Mouse (Mus musculus) bone marrow, adult 2 months (tissue): ENCODE results near the gene Polr2g. TPM values are rescaled to one million over a fixed set of nuclear protein-coding genes. Genes with fewer than 3 reads are reported as not detected.

Experiments
- H3K27ac ChIP-seq: fragments of 200-500 bp; 2 replicates; pipeline ENCODE4 v1.5.1; 2012; ENCODE audit warnings: low read depth, mild to moderate bottlenecking, control low read depth, inconsistent platforms, low read length; ENCODE audit not compliant: control insufficient read depth, poor library complexity, insufficient read depth
- H3K4me1 ChIP-seq: fragments of 200-500 bp; 2 replicates; pipeline ENCODE4 v1.6.1; 2011; ENCODE audit warnings: low read length; ENCODE audit not compliant: control insufficient read depth, insufficient read depth
- H3K4me3 ChIP-seq: fragments of 200-500 bp; replicated peaks from 2 replicates; pipeline ENCODE3; 2011; ENCODE audit warnings: mild to moderate bottlenecking, low read depth, low read length, control low read depth; ENCODE audit not compliant: control insufficient read depth
- CTCF ChIP-seq: fragments of 200-500 bp; IDR thresholded peaks from 2 replicates; pipeline ENCODE4 v1.5.1; 2011; ENCODE audit warnings: low read length, control low read depth; ENCODE audit not compliant: control insufficient read depth, insufficient read depth
- POLR2A ChIP-seq: fragments of 200-500 bp; IDR thresholded peaks from 2 replicates; pipeline ENCODE4 v1.6.1; 2011; ENCODE audit warnings: low read depth, mild to moderate bottlenecking, control low read depth, low read length, borderline replicate concordance; ENCODE audit not compliant: control insufficient read depth
- WGBS: fragments of 180-500 bp; shearing (Covaris S2); methylation state at CpG from one replicate; pipeline ENCODE4 v1.1.7; 2018; 5-methylcytosine and 5-hydroxymethylcytosine counted together
- polyA plus RNA-seq: library from polyadenylated mRNA; stranded (reverse); fragments of >200 nt; gene quantifications from 2 replicates; pipeline ENCODE4 v1.2.4, GENCODE M21; 2011; ENCODE audit warnings: low replicate concordance; ENCODE audit not compliant: missing spikeins, insufficient read depth, insufficient read length

Polr2g gene
- polyA plus RNA-seq, 1 experiment = 61.1 TPM

DNA sequence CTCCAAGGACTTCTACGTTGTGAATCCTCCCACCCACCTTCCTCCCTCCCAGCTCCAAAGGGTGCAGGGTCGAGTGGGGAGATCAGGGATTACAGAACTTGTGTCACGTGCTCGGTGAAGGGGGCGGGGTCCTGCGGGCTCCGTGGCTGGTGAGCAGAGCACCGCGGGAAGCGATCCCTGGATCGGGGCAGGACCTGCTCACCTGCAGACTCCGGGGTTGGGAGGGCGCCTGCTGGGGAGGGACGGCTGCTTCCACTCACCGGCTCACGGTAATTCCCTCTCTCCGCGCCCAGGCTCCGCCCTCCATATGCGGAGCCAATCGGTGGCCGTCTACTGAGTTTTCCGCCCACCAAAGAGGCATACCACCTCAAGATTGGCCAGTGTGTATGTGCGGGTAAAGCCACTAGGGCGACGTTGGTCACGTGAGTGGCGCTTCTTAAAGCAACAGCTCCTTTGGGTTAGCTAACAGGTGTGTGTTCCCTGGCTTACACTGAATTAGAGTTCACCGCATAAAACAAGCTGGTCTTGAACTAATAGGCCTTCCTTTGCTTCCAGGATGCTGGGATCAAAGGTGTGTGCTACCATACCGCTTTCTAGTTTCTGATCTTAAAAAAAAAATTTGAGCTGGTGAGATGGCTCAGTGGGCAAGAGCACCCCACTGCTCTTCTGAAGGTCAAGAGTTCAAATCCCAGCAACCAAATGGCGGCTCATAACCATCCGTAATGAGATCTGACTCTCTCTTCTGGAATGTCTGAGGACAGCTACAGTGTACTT is 12.2 kb downstream of the Polr2g start, which contains the start of gene Taf6l:
Gene Taf6l, minus strand, starts transcription at position 410 of the 774 bp plus-strand sequence.
- Histone ChIP-seq H3K27ac (peak within 1 kb of the TSS; percentile 42), H3K4me1 (no peaks in the 10 kb centered on the region), H3K4me3 (peak within 1 kb of the TSS; percentile 93)
- WGBS = 1% methylated on average over 32 of the region's 32 CpGs
- TF ChIP-seq CTCF (no peak), POLR2A (peak; percentile 73; the same call in 1 of the 2 replicates)

DNA sequence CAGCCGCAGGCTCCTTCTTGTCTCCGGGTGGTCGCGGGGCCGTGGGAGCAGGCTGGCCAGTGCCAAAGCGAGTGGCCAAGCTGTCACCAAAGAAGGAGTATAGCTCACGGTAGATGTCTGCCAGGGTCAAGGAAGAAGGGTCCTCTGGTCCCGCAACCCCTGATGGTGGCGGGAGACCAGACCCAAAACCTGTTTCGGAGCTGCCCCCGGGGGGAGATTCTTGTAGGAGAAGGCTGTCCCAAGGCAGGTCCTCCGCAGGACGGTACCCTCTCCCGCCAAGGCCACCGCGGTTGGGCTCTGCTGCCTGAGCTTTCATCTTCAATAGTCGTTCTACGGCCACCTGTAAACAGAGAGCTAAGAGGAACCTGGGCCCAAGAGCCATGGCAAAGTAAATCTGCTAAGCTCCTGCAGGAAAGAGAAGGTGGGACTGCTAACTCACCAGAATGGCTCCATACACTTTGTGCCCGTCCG is 23.4 kb downstream of the Polr2g start:
- H3K4me3 ChIP-seq = peak overlapping the region; percentile 94
- WGBS = under 1% methylated on average over 20 of the region's 20 CpGs
- peak overlapping the region; percentile 98 for H3K27ac ChIP-seq
- H3K4me1 ChIP-seq = peaks cover 9% of the 10 kb centered on the region; the same call in 1 of the 2 replicates
- no peak for TF ChIP-seq CTCF
- no peak for TF ChIP-seq POLR2A

DNA sequence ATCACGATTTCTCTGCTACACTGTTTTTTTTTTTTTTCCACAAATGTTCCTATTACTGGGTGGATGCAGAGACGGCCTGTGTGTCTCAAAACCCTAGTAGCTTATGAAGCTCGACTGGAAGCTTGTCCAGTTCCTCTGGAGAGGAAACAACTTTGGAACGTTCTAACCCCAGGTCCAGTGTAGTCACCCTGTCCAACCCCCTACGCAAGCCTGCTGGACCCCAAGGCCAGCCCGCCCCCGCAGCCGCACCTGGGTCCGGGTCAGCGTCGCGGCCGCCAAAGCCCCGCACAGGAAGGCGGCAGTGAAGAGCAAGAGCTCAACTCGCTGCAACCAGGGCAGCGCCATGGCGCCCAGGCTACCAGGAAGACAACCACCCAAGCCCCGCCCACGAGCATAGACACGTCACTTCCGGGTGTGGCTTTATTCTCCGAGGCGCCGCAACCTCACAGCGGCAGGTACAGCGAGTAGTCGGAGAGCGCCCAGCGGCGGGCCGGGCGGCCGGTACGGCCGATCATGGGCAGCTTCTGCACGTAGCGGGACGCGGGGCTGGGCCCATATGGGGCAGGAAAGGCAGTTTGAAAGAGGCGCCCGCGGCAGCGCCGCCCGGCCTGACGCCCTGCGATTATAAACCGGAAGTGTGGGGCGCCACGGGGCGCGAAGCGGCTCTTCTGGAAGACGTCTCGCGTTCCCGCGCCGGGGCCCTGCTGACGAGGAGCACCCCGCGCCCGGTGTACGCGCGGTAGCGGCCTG is 24.1 kb downstream of the Polr2g start, which contains the start of gene Tmem179b:
Gene Tmem179b, minus strand, starts transcription at position 382 of the 750 bp plus-strand sequence.
- WGBS = under 1% methylated on average over 68 of the region's 68 CpGs
- H3K4me1 ChIP-seq = peaks cover 9% of the 10 kb centered on the region; the same call in 1 of the 2 replicates
- peak within 1 kb of the TSS; percentile 94 for H3K4me3 ChIP-seq
- peak; percentile 8; the same call in 1 of the 2 replicates for TF ChIP-seq CTCF
- peak; percentile 98 for TF ChIP-seq POLR2A
- H3K27ac ChIP-seq = peak within 1 kb of the TSS; percentile 98

DNA sequence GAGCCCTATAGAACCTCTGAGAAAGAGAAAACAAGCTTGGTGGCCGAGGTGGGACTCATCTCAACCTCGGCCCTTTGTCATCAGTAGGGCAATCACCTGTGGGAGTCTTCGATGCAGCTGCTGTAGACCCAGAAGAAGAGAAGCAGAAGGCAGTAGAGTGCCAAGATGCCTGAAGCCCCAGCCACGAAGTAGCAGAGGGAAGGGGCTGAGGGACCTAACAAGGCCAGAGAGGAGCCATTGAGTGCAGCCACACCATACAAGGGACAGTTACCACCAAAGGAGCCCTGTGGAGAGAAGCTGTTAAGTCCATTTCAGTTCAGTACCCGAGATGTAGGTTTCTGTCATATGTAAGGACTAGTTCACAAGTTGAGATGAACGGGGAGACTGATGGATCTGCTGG is 25.0 kb downstream of the Polr2g start:
- H3K27ac ChIP-seq = peak overlapping the region; percentile 28
- peak overlapping the region; percentile 94 for H3K4me3 ChIP-seq
- WGBS = 29% methylated on average over 6 of the region's 6 CpGs
- TF ChIP-seq CTCF (no peak), POLR2A (no peak)
- peaks cover 9% of the 10 kb centered on the region; the same call in 1 of the 2 replicates for H3K4me1 ChIP-seq

DNA sequence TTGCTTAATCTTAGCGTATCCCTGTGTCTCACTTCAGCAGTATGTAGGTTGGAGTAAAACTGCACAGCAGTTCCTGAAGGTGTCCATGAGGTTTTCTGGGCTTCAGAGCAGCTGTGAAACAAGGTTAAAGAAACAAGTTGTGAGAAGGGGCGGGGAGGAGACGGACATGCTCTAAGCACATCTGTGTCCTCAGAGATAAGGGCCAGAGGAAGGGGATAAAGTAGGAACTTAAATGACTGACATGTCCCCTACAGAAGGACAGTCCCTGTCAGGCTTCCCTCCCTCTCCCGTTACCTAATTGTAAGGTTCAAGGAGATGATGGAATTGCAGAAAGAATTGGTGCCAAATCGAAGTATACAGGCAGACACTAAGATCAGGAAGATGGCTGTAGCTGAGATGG is 25.4 kb downstream of the Polr2g start:
- 47% methylated on average over 5 of the region's 5 CpGs for WGBS
- peak overlapping the region; percentile 29 for H3K27ac ChIP-seq
- H3K4me3 ChIP-seq = peak overlapping the region; percentile 94
- TF ChIP-seq POLR2A = no peak
- TF ChIP-seq CTCF = no peak
- peaks cover 9% of the 10 kb centered on the region; the same call in 1 of the 2 replicates for H3K4me1 ChIP-seq

DNA sequence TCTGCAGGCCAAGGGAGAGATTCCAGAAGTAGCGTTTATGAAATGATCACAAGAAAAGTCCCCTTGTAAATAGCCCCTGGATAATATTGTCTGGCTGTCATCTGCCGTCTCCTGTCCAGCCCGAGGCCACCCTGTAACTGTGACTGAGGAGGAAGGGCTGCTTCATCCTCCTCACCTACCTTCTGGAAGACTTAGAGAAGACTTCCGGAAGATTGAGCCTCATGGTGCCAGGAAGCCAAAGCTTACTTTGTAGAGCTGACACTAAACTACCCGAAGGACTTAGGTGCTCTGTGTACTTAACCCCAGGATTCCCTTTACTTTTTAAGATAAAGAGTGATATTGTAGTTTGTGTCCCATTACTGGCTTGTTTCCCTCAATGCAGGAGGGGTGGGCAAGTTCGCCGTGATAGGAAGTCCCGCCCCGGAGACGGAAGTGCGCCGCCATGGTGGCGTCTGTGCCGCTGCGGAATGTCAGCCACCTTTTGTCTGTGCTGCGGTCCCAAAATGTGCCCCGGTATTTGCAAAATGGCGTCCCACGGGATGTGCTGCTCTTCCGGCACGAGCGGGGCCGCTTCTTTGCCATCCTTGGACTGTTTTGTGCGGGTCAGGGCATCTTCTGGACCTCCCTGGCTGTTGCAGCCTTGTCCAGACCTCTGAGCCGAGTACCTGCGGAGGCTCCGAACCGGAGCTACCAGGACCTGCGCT is 27.7 kb downstream of the Polr2g start, which contains the start of gene Tmem223:
Gene Tmem223, plus strand, starts transcription at position 430 of the 704 bp plus-strand sequence.
- Histone ChIP-seq H3K4me3 (peak within 1 kb of the TSS; percentile 87), H3K4me1 (peaks cover 9% of the 10 kb centered on the region; the same call in 1 of the 2 replicates), H3K27ac (peak within 1 kb of the TSS; percentile 79)
- peak; percentile 11; the same call in 1 of the 2 replicates for TF ChIP-seq CTCF
- peak; percentile 93 for TF ChIP-seq POLR2A
- WGBS = 22% methylated on average over 29 of the region's 29 CpGs

DNA sequence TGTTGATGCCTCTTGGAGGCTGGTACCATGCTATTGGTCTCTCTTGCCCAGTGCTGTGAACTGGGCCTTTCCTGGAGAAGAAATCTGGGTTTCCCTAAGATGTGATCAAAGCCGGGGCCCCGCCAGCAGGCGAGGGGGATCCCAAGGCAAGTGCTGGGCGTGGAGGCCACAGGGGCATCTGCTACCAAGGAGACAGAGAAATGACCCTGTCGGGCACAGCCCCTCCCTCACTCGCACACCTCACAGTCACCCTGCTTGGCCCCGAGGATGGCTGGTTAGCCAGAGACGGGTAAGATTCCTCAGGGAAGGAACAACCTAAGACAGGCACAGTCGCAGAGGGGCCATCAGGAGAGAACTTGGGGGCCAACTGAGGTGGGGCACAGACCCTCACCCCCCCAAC is 32.8 kb downstream of the Polr2g start:
- no peak overlapping the region for H3K27ac ChIP-seq
- no peaks in the 10 kb centered on the region for H3K4me1 ChIP-seq
- H3K4me3 ChIP-seq = no peak overlapping the region
- TF ChIP-seq CTCF = no peak
- TF ChIP-seq POLR2A = no peak
- 89% methylated on average over 9 of the region's 9 CpGs for WGBS

DNA sequence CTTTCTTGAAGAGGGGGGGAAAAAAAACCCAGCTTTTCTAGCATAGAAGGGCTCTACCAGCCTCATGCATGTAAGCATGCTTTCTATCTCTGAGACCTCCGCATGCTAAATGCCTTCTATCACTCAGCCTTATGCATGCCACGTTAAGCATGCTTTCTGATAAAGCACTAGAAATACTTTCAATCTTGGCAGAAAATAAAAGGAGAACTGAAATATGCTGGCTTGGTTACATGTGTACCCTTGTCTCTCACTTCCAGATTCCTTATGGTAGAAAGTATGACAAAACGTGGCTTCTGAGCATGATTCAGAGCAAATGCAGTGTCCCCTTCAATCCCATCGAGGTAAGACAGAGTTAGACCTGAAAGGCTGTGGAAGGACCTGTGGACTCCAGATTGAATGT is 35.1 kb downstream of the Polr2g start:
- Histone ChIP-seq H3K4me3 (no peak overlapping the region), H3K27ac (no peak overlapping the region), H3K4me1 (no peaks in the 10 kb centered on the region)
- TF ChIP-seq POLR2A (no peak), CTCF (no peak)
- 77% methylated on average over 4 of the region's 4 CpGs for WGBS
